Mouse (Mus musculus): Measurements from ENCODE around the gene Mest. TPM values are rescaled to one million over a fixed set of nuclear protein-coding genes. Genes with fewer than 3 reads are reported as not detected.
A peak's percentile ranks its signal among the peaks of the same experiment; 100 is the strongest.

The Mest gene
- polyA plus RNA-seq, 1 experiment from 2014 or later = 443 TPM

- Histone ChIP-seq H3K27me3 (no peaks in the 10 kb centered on the region), H3K36me3 (ENCODE audit: poor library complexity, severe bottlenecking) (peaks cover 68% of the 10 kb centered on the region), H3K4me3 (no peak overlapping the region), H3K9me3 (replicated peaks) (no peaks in the 10 kb centered on the region), H3K9ac (no peak overlapping the region), H3K4me2 (no peak overlapping the region), H3K27ac (peak overlapping the region; percentile 48; the same call in 1 of the 2 replicates), H3K4me1 (peaks cover 15% of the 10 kb centered on the region; the same call in 1 of the 2 replicates)
- ATAC-seq = no peak
- WGBS = 73% methylated on average over 6 of the region's 6 CpGs
Observed at GRCm38 (mm10) chr6:30748358-30748910, 25.1 kb downstream of the Mest start.

DNA sequence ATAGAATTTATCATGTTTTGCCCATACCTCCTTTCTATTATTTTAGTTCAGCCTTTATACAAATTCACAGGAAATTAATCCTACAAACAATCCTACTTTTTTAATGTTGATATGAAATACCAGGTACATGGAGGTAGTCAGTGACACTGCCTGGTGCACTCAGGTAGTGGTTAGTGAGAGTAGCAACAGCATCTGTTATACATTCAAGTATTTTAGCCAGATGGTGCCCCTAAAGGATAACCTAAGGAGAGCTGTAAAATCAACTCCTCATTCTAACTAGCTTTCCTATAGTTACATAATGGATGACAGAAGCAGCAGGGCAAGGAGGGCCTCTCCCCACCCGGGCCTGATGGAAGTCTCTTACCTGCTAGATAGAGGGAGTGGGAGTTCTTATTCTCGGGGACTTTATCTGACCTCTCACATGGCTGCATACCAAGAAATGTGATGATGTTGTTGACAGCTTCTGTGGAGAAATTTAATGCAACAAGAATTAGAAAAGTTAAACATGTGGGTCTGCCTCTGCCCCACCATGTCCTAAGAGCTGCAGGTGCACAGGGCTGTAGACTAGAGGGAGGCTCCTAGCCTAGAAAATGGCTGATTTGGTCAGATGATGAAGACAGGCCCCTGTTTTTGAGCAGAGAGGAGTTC lies 25.8 kb downstream of the Mest start:
- peaks cover 60% of the 10 kb centered on the region for H3K36me3 ChIP-seq (ENCODE audit: poor library complexity, severe bottlenecking)
- ATAC-seq = no peak
- H3K27ac ChIP-seq = no peak overlapping the region
- H3K4me1 ChIP-seq = peaks cover 15% of the 10 kb centered on the region; the same call in 1 of the 2 replicates
- no peaks in the 10 kb centered on the region for H3K9me3 ChIP-seq (replicated peaks)
- no peak overlapping the region for H3K9ac ChIP-seq
- WGBS = 41% methylated on average over 2 of the region's 2 CpGs
- H3K4me2 ChIP-seq = no peak overlapping the region
- H3K4me3 ChIP-seq = no peak overlapping the region
- H3K27me3 ChIP-seq = no peaks in the 10 kb centered on the region

DNA sequence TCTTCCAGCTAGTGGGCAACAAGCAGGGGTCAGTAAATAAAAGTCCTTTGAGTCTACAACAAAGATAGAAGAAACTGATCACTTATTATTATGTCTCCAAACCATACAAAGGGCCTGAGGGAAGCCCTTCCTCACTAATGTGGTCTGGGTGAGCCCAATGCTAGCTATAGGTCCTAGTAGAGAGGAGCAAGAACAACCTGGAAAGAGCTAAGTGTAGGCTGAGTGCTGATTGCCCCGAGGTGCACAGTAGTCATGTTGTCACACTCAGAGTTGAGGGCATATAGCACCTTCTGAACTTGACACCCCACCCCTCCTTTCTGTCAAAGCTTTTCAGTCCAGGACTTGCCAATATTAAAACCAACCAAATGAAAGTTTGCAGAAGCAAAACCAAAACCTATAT lies 26.5 kb downstream of the Mest start:
- WGBS = 71% methylated on average over 1 of the region's 1 CpGs
- H3K9me3 ChIP-seq (replicated peaks) = no peaks in the 10 kb centered on the region
- no peak overlapping the region for H3K9ac ChIP-seq
- no peak overlapping the region for H3K27ac ChIP-seq
- H3K4me1 ChIP-seq = peaks cover 13% of the 10 kb centered on the region; the same call in 1 of the 2 replicates
- no peaks in the 10 kb centered on the region for H3K27me3 ChIP-seq
- no peak for ATAC-seq
- H3K4me3 ChIP-seq = no peak overlapping the region
- no peak overlapping the region for H3K4me2 ChIP-seq
- peaks cover 55% of the 10 kb centered on the region for H3K36me3 ChIP-seq (ENCODE audit: poor library complexity, severe bottlenecking)

DNA sequence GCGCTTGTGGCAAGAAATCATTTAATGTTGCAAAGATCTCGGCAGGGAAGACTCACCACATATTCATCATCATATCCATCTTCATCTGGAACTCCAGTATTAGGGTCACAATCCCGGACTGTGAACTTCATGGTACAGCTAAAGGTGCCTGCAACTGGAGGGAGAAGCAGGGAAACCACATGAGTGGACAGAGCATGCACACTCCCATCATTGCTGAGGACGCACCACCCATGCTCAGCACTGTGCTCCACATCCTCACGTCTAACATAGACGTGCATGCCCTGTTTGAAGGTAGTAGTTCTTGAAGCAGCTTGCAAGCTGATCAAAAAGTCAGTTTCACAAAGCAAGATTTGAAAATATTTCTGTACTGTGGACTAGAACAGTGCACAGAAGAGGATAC lies 27.1 kb downstream of the Mest start:
- WGBS = 83% methylated on average over 6 of the region's 6 CpGs
- Histone ChIP-seq H3K27me3 (no peaks in the 10 kb centered on the region), H3K36me3 (ENCODE audit: poor library complexity, severe bottlenecking) (peaks cover 49% of the 10 kb centered on the region), H3K4me2 (no peak overlapping the region), H3K4me3 (no peak overlapping the region), H3K9ac (no peak overlapping the region), H3K4me1 (0 out of 2 replicates have a peak, but pooled peaks cover 8% of the 10 kb centered on the region), H3K27ac (no peak overlapping the region), H3K9me3 (replicated peaks) (no peaks in the 10 kb centered on the region)
- no peak for ATAC-seq

GRCm38 (mm10) chr6:30751209-30751608 lies 27.9 kb downstream of the Mest start:
- Histone ChIP-seq H3K9ac (no peak overlapping the region), H3K36me3 (ENCODE audit: poor library complexity, severe bottlenecking) (peaks cover 44% of the 10 kb centered on the region), H3K4me2 (no peak overlapping the region), H3K27me3 (no peaks in the 10 kb centered on the region), H3K27ac (no peak overlapping the region), H3K4me1 (0 out of 2 replicates have a peak, but pooled peaks cover 5% of the 10 kb centered on the region), H3K9me3 (replicated peaks) (no peaks in the 10 kb centered on the region), H3K4me3 (no peak overlapping the region)
- ATAC-seq = no peak
- WGBS = 84% methylated on average over 2 of the region's 2 CpGs

MicroRNA genes within 50 kb of the gene (microRNA counts, 519-probe panel; counts per million panel counts)
- 4,079 counts per million, percentile 79 among the panel's probes with 10 or more counts for microRNA mmu-miR-335-3p
- 6,058 counts per million, percentile 96 among the panel's probes with 10 or more counts for microRNA mmu-miR-335-5p

Small RNAs within 50 kb of the gene (microRNA-seq; reads per million reads assigned to microRNA genes)
- 55,251 reads per million, percentile 99 among the genes with 10 or more reads in this experiment for gene Mir335

Other genes with a start within 250 kb of the Mest start
- gene Tmem209, start 213.8 kb upstream of the Mest start, polyA plus RNA-seq (2015; fragmentation: Nextera tagmentation; extraction: Ambion mirVana) = 37.6 and 41.4 TPM in 2 replicates
- 0.26 TPM in 1 of 2 replicates, not detected in the other for gene Ssmem1, start 213.7 kb upstream of the Mest start, polyA plus RNA-seq (2015; fragmentation: Nextera tagmentation; extraction: Ambion mirVana)
- gene Cpa2, start 182.0 kb upstream of the Mest start, polyA plus RNA-seq (2015; fragmentation: Nextera tagmentation; extraction: Ambion mirVana) = 4.1 and 5.2 TPM in 2 replicates
- 3.4 and 3.6 TPM in 2 replicates for gene Cpa4, start 155.2 kb upstream of the Mest start, polyA plus RNA-seq (2015; fragmentation: Nextera tagmentation; extraction: Ambion mirVana)
- 0.10 and 0.14 TPM in 2 replicates for gene Cpa5, start 112.5 kb upstream of the Mest start, polyA plus RNA-seq (2015; fragmentation: Nextera tagmentation; extraction: Ambion mirVana)
- gene Cpa1, start 84.3 kb upstream of the Mest start, polyA plus RNA-seq (2015; fragmentation: Nextera tagmentation; extraction: Ambion mirVana) = 0.96 and 1.3 TPM in 2 replicates
- 19.5 and 19.6 TPM in 2 replicates for gene Cep41, start 29.8 kb upstream of the Mest start, polyA plus RNA-seq (2015; fragmentation: Nextera tagmentation; extraction: Ambion mirVana)
- 28.9 and 32.5 TPM in 2 replicates for gene Copg2, start 173.2 kb downstream of the Mest start, polyA plus RNA-seq (2015; fragmentation: Nextera tagmentation; extraction: Ambion mirVana)
- 0.19 and 0.58 TPM in 2 replicates for gene Tsga13, start 192.0 kb downstream of the Mest start, polyA plus RNA-seq (2015; fragmentation: Nextera tagmentation; extraction: Ambion mirVana)
- 0.16 and 0.18 TPM in 2 replicates for gene Klf14, start 235.5 kb downstream of the Mest start, polyA plus RNA-seq (2015; fragmentation: Nextera tagmentation; extraction: Ambion mirVana)